Mouse (Mus musculus): ENCODE data around the gene Msrb3. TPM values are rescaled to one million over a fixed set of nuclear protein-coding genes. Genes with fewer than 3 reads are reported as not detected.

Gene Msrb3
- total and polyA plus RNA-seq, 3 experiments, result not detected

DNA sequence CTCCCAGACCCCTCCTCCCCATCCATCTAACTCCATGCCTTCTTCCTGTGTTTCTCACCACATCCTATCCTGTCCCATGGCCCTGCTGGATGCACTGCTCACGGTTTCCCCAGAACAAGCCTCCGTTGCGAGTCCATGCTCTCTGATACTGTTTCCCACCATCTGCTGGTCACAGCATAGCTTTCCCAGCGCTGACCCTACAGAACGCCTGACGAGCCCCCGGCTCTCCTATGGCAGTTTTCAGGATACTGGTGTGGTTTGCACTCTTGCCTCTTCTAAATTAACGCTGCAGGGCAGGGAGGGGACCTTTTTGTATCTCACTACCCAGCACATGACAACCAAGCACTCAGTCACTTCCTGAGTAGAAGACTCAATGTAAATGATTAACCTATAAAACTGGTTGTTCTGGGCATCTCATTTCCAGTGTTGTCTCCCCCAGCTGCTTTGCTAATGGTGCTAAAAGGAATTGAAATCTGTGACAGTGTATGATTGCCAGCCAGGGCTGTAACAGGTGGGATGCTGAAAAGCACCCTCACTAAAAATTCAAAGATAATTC, 25.2 kb downstream of the Msrb3 start:
- Histone ChIP-seq H3K4me2 (ENCODE audit: insufficient read depth, low read depth, poor library complexity, severe bottlenecking) (no peak overlapping the region), H3K9ac (ENCODE audit: insufficient read depth, low read depth) (no peak overlapping the region), H3K27me3 (replicated peaks) (no peaks in the 10 kb centered on the region), H3K36me3 (replicated peaks in 1 of 2; ENCODE audit: control insufficient read depth in 1 of 2, insufficient read depth in 1 of 2, low read length in 1 of 2) (no peaks in the 10 kb centered on the region), H3K79me2 (replicated peaks; ENCODE audit: control insufficient read depth, extremely low read depth, insufficient read depth, poor library complexity, severe bottlenecking) (no peaks in the 10 kb centered on the region), H3K9me3 (replicated peaks; ENCODE audit: low read length) (no peaks in the 10 kb centered on the region), H3K4me3 (replicated peaks in 1 of 3; ENCODE audit: low read depth in 2 of 3, low read length in 2 of 3, poor library complexity in 1 of 3) (no peak overlapping the region), H3K27ac (ENCODE audit: insufficient read depth, low read depth) (no peak overlapping the region), H3K4me1 (ENCODE audit: control insufficient read depth in 1 of 2, insufficient read depth in 2 of 2) (no peaks in the 10 kb centered on the region)
- no peak for DNase-seq (ENCODE audit: extremely low read depth)
- in situ Hi-C loops (cut with MboI; ENCODE audit: low pct_ligation_motif_present, low pct_unique_long_range_greater_than_20kb, low sequenced_read_pairs) (loop anchor here (25.0 kb wide), 1 partner anchor 611 kb away; no protein-coding TSS in a partner anchor), dilution Hi-C loops (cut with MboI; ENCODE audit: extremely low pct_ligation_motif_present, extremely low pct_unique_long_range_greater_than_20kb, low sequenced_read_pairs) (no loop called here)
- TF ChIP-seq MAZ (IDR thresholded peaks at IDR 0.05; ENCODE audit: low read depth, low read length) (no peak), ZMIZ1 (IDR thresholded peaks at IDR 0.05; ENCODE audit: low read depth, low read length) (no peak), NELFE (IDR thresholded peaks at IDR 0.05; ENCODE audit: low read depth, low read length) (no peak), TCF12 (IDR thresholded peaks at IDR 0.05; ENCODE audit: low read depth, low read length) (no peak), USF1 (IDR thresholded peaks at IDR 0.05; ENCODE audit: low read depth, low read length) (no peak), TBP (conservative IDR thresholded peaks at IDR 0.05; ENCODE audit: low read depth, low read length) (no peak)

DNA sequence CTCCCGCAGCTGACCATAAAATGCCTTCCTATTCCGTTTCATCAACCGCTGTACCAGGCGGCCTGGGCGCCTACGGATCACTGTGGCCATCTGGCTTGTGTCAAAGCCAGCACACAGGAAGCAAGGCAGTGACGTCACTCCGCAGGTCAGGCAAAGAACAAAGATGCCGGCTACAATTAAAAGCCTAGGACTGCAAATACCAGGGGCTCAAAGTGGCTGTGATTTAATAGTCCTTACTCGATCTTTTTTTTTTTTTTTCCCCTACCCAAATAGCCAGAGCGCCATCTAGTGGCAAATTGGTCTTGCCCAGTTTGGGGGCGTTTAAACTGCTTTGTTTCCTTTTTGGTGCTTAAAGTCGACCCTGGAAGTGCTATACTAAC, 26.4 kb downstream of the Msrb3 start:
- Histone ChIP-seq H3K4me2 (ENCODE audit: insufficient read depth, low read depth, poor library complexity, severe bottlenecking) (no peak overlapping the region), H3K79me2 (replicated peaks; ENCODE audit: control insufficient read depth, extremely low read depth, insufficient read depth, poor library complexity, severe bottlenecking) (no peaks in the 10 kb centered on the region), H3K4me3 (replicated peaks in 1 of 3; ENCODE audit: low read depth in 2 of 3, low read length in 2 of 3, poor library complexity in 1 of 3) (no peak overlapping the region), H3K27ac (ENCODE audit: insufficient read depth, low read depth) (no peak overlapping the region), H3K9me3 (replicated peaks; ENCODE audit: low read length) (no peaks in the 10 kb centered on the region), H3K4me1 (ENCODE audit: control insufficient read depth in 1 of 2, insufficient read depth in 2 of 2) (no peaks in the 10 kb centered on the region), H3K9ac (ENCODE audit: insufficient read depth, low read depth) (no peak overlapping the region), H3K27me3 (replicated peaks) (no peaks in the 10 kb centered on the region), H3K36me3 (replicated peaks in 1 of 2; ENCODE audit: control insufficient read depth in 1 of 2, insufficient read depth in 1 of 2, low read length in 1 of 2) (no peaks in the 10 kb centered on the region)
- TF ChIP-seq POLR2AphosphoS2 (IDR thresholded peaks at IDR 0.05; ENCODE audit: low read depth, low read length) (no peak), SIN3A (IDR thresholded peaks at IDR 0.05; ENCODE audit: low read length) (no peak), CTCF (conservative IDR thresholded peaks at IDR 0.05 in 1 of 2, IDR thresholded peaks at IDR 0.05 in 1 of 2; ENCODE audit: low read depth in 2 of 2, low read length in 2 of 2) (peak; percentile 56 to 61), RAD21 (IDR thresholded peaks at IDR 0.05; ENCODE audit: low read depth, low read length) (peak; percentile 37), ZNF384 (IDR thresholded peaks at IDR 0.05; ENCODE audit: low read depth, low read length) (peak; percentile 93)
- in situ Hi-C loops (cut with MboI; ENCODE audit: low pct_ligation_motif_present, low pct_unique_long_range_greater_than_20kb, low sequenced_read_pairs) (loop anchor here (25.0 kb wide), 1 partner anchor 610 kb away; no protein-coding TSS in a partner anchor), dilution Hi-C loops (cut with MboI; ENCODE audit: extremely low pct_ligation_motif_present, extremely low pct_unique_long_range_greater_than_20kb, low sequenced_read_pairs) (no loop called here)
- DNase-seq (ENCODE audit: extremely low read depth), result peak; percentile 31

DNA sequence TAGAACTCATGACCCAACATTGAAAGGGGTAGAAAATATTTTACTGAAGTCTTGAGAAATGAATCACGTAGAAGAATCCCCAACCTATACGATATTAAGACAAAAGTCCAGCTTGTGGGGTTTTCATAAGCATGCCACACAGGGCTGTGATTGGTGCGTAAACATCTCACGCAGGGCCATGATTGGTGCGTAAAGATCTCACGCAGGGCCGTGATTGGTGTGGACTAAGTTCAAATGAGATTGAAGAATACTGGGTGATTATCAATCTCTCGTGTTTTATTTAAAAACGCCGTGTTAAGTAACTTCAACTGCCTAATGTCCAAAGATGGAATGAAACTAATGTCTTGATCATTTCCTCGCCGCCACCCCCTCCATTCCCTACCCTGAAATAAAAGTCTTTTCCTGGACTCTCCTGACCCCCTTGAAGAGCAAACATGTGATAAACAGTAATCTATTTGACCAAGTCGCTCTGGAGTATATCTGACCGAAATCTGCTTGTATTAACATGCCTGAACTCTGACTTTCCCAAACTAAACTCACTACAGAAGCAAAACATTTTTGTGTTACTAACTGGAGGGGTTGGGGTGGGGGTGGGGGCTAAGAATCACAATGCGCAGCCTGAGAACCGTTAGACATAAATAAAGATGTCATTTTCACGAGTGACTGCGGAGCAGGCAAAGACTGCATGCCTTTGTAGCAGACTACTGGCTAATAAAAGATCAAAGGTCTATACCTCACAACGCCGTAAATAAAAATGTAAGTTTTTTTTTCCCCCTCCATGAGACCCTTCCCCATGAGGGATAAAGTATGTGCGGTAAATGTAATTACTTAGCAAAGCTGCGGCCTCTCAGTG, 27.0 kb downstream of the Msrb3 start:
- Histone ChIP-seq H3K4me1 (ENCODE audit: control insufficient read depth in 1 of 2, insufficient read depth in 2 of 2) (no peaks in the 10 kb centered on the region), H3K27ac (ENCODE audit: insufficient read depth, low read depth) (no peak overlapping the region), H3K4me2 (ENCODE audit: insufficient read depth, low read depth, poor library complexity, severe bottlenecking) (no peak overlapping the region), H3K4me3 (replicated peaks in 1 of 3; ENCODE audit: low read depth in 2 of 3, low read length in 2 of 3, poor library complexity in 1 of 3) (no peak overlapping the region), H3K9ac (ENCODE audit: insufficient read depth, low read depth) (no peak overlapping the region), H3K36me3 (replicated peaks in 1 of 2; ENCODE audit: control insufficient read depth in 1 of 2, insufficient read depth in 1 of 2, low read length in 1 of 2) (no peaks in the 10 kb centered on the region), H3K79me2 (replicated peaks; ENCODE audit: control insufficient read depth, extremely low read depth, insufficient read depth, poor library complexity, severe bottlenecking) (no peaks in the 10 kb centered on the region), H3K27me3 (replicated peaks) (no peaks in the 10 kb centered on the region), H3K9me3 (replicated peaks; ENCODE audit: low read length) (no peaks in the 10 kb centered on the region)
- dilution Hi-C loops (cut with MboI; ENCODE audit: extremely low pct_ligation_motif_present, extremely low pct_unique_long_range_greater_than_20kb, low sequenced_read_pairs), result no loop called here
- no peak for TF ChIP-seq RAD21 (IDR thresholded peaks at IDR 0.05; ENCODE audit: low read depth, low read length)
- DNase-seq (ENCODE audit: extremely low read depth), result no peak
- in situ Hi-C loops (cut with MboI; ENCODE audit: low pct_ligation_motif_present, low pct_unique_long_range_greater_than_20kb, low sequenced_read_pairs), result loop anchor here (25.0 kb wide), 1 partner anchor 610 kb away; no protein-coding TSS in a partner anchor
